Mouse (Mus musculus): ENCODE measurements around the gene Xpo6. TPM values are rescaled to one million over a fixed set of nuclear protein-coding genes. Genes with fewer than 3 reads are reported as not detected.

Xpo6 gene
- polyA plus RNA-seq (2012; rRNA removed; ENCODE audit: low replicate concordance), result 144 and 199 TPM in 2 replicates

DNA sequence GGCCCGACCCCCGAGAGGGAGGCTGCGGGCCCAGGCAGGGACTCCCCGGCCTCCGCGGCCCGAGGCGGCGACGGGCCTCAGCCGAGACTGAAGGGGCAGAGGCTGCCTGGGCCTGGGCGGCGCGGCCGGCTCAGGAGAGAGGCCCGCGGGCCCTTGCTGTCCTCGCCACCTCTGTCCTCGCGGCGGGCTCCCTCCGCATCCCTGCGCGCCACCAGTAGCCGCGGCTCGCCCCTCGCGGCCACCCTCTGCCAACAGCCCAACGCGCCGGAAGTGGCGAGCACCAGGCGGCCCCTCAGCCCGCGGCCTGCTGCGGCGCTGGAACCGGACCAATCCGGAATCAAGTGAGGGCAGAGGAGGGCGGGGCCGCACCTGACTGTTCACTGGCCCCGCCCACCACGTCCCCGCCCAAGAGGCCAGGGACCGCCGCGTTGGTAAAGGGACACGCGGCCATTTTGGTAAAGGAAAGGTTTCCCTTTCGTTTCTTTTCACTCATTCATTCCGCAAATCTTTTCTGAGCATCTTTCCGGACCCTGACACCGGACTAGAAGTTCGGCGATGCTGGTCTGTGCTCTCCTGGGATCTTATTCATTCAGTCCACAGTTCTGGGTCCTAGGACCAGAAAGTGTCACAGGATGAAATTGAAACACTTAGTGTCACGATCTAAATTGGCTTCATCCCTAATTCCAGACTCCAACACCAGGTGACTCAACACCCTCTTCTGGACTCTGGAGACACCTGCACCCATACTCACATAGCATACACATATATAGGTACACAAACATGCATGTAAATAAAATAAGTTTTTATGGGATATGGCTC, at the start of gene Xpo6:
TSS of gene Xpo6 (minus strand) at position 324 of the 819 bp plus-strand sequence.

DNA sequence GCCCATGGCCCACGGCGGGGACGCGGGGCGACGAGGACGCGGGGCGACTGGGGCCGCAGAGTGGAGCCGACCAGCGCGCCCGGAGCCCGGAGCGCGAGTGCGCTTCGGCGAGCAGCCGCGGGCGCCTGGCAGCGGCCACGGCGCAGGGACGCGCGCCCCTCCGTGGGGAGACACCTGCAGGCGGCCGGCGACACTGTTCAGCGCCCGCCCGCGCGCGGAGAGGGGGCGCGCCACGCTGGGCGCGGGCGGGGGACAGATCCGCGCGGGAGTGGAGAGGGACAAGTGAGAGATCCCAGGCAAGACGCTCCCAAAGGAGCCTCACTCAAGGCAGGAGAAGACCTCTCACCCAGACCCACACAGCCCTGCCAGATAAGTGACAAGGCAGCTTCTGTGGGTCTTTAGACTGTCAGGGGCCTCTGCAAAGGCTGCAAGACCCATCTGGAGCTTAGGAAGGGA, 118.0 kb downstream of the Xpo6 start, which contains the start of gene Gsg1l:
TSS of gene Gsg1l (minus strand) at position 126 of the 456 bp plus-strand sequence.

Other genes starting within 250 kb of the Xpo6 start
- 0.63 and 0.96 TPM in 2 replicates for gene Gsg1l, start 118.1 kb downstream of the Xpo6 start, polyA plus RNA-seq (2012; rRNA removed; ENCODE audit: low replicate concordance)
- gene Sbk1, start 72.1 kb upstream of the Xpo6 start, polyA plus RNA-seq (2012; rRNA removed; ENCODE audit: low replicate concordance), result 24.7 and 30.0 TPM in 2 replicates
- gene Lat, start 169.1 kb upstream of the Xpo6 start, polyA plus RNA-seq (2012; rRNA removed; ENCODE audit: low replicate concordance), result 2.7 and 3.0 TPM in 2 replicates
- gene Spns1, start 176.9 kb upstream of the Xpo6 start, polyA plus RNA-seq (2012; rRNA removed; ENCODE audit: low replicate concordance), result 152 and 215 TPM in 2 replicates
- 4.8 and 9.1 TPM in 2 replicates for gene Nfatc2ip, start 196.2 kb upstream of the Xpo6 start, polyA plus RNA-seq (2012; rRNA removed; ENCODE audit: low replicate concordance)
- 0.46 and 1.2 TPM in 2 replicates for gene Cd19, start 214.4 kb upstream of the Xpo6 start, polyA plus RNA-seq (2012; rRNA removed; ENCODE audit: low replicate concordance)
- gene Rabep2, start 228.3 kb upstream of the Xpo6 start, polyA plus RNA-seq (2012; rRNA removed; ENCODE audit: low replicate concordance), result 24.8 and 29.5 TPM in 2 replicates

All from subcutaneous adipose tissue, adult 2 months (tissue).